Mouse (Mus musculus): ENCODE results near the gene Mcur1.

Gene Mcur1

GRCm38 (mm10) chr13:43559711-43560457, at the start of gene Mcur1:
TSS of gene Mcur1 (minus strand) at chr13:43560191.
- peak; percentile 93 to 96 for DNase-seq (ENCODE audit: low spot score in 2 of 2)

DNA sequence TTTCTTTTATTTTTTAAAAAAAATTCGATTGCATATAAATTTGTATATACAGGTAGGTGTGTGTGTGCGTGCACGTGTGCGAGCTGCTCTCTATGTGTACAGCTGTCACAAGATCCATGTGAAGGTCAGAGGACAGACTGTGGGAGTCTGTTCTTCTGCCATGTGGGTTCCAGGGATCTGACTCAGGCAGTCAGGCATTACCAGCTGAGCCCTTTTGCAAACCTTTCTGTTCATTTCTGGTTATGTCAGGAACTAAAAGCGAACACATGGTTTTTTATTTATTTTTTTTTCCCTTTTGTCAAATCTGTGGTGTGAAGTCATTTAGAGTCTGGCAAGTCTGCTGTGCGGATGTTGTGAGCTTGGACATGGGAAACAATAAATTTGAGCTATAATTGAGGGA, 48.9 kb upstream of the Mcur1 start:
- DNase-seq (ENCODE audit: low spot score in 2 of 2): no peak

DNA sequence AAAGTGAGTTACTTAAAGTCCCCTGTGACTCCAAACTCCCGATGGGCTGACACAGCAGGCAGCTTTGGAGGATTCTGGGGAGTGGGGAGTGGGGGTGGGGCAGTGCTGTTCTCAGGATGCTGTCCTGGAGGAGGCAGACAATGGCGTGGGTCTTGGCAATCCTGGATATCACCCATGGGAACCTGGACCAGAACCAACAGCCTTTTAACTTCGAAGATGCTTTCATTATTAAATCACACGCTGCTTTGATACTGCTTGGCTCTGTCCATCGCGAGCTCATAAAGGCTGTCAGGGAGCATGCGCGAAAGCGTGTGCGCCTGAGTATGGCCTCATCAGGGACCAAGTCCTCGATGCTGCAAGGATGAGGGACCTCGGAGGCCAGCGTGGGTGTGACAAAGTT, 43.1 kb upstream of the Mcur1 start:
- no peak for DNase-seq (ENCODE audit: low spot score in 2 of 2)

DNA sequence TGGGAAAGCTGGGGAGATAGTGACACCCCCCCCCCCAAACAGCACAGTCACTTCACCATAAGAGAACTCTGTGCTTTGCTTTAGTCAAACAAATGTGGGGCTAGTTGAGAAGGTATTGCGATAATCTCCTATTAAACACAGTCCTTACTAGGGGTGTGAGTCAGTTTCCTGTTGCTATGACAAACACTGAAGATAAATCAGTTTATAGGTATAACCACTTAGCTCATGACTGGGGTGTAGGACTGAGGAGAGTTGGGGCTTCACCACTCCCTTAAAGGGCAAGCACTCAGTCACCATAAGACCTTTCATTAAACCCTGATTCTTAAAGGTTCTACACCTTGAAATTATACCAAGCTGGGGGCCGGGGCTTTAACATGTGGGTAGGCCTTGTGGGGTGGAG, 42.4 kb upstream of the Mcur1 start:
- no peak for DNase-seq (ENCODE audit: low spot score in 2 of 2)

DNA sequence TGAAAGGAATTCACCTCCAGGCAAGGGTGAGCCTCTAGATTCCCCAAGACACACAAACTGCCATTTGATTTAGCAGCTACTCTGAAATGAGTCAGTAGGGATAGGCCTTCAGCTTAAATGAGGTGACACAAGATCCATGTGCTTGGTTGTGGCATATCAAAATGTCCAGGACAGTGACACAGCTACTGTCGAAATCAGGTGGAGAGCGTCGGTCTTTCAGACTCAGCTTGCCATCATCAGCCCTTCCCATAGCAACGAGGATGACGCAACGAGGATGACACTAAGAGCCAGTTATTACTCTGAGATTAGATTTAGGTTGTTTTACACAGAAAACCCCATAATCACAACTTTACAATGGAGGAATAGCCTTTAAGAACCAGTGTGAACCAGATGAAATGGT, 41.0 kb upstream of the Mcur1 start:
- DNase-seq (ENCODE audit: low spot score in 2 of 2): no peak

DNA sequence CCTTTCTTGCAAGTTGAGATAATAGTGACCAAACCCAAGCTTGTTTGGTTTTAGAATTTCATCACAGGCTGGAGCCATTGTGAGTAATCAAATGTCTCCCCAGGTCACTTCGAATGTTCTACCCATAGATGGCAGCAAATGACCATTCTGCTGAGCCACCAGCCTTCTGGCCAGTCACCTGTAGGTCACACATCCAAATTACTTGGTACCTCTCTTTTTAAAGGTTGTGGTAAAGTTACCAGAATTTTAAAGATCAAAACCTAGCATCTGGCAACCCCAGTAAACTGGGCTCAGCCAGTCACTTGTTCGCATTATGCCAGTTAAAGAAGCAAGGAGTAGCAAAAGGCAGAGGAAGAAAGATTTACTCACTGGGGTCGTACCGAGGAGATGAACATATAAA, 35.9 kb upstream of the Mcur1 start:
- peak in 1 of 2 experiments; percentile 33 for DNase-seq (ENCODE audit: low spot score in 2 of 2)

GRCm38 (mm10) chr13:43592681-43593068, 32.7 kb upstream of the Mcur1 start:
- no peak for DNase-seq (ENCODE audit: low spot score in 2 of 2)

GRCm38 (mm10) chr13:43591828-43592680, 32.1 kb upstream of the Mcur1 start:
- DNase-seq (ENCODE audit: low spot score in 2 of 2): no peak

- no peak for DNase-seq (ENCODE audit: low spot score in 2 of 2)
Observed at GRCm38 (mm10) chr13:43587844-43588840, 28.2 kb upstream of the Mcur1 start.

- DNase-seq (ENCODE audit: low spot score in 2 of 2): no peak
Observed at GRCm38 (mm10) chr13:43586966-43587365, 27.0 kb upstream of the Mcur1 start.

DNA sequence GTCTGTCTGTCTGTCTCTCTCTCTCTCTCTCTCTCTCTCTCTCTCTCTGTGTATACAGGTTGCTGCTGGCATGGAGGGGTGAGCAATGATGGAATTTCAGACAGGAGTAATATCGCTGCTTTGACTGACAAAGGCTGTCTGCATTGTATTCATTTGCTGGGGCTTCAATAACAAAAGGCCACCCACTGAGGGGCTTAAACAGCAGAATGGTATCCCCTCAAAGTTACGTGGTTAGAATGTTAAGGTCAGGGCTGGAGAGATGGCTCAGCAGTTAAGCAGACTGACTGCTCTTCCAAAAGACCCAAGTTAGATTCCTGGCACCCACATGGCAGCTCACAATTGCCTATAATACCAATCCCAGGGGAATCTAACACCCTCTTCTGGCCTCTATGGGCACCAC, 25.3 kb upstream of the Mcur1 start:
- DNase-seq (ENCODE audit: low spot score in 2 of 2): no peak

DNA sequence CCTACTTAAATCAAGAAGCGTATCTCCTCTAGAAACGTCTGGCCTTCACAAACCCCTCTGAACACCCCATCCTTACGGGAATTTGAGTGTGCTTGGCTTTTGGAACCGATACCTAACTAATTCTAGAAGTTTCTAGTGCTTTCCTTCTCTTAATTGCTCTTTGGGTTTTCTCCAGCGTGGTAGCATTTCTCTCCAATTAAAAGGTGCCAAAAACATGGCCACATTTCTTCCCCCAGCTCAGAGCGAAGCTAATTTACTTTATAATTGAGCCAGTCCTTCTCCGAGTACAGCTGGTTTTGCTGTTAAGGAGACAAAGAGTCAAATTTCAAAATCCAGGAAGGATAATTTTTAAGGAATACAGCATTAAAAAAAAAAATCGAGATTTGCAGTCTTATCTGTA, 23.5 kb upstream of the Mcur1 start:
- no peak for DNase-seq (ENCODE audit: low spot score in 2 of 2)

GRCm38 (mm10) chr13:43582961-43583360, 23.0 kb upstream of the Mcur1 start:
- no peak for DNase-seq (ENCODE audit: low spot score in 2 of 2)

DNA sequence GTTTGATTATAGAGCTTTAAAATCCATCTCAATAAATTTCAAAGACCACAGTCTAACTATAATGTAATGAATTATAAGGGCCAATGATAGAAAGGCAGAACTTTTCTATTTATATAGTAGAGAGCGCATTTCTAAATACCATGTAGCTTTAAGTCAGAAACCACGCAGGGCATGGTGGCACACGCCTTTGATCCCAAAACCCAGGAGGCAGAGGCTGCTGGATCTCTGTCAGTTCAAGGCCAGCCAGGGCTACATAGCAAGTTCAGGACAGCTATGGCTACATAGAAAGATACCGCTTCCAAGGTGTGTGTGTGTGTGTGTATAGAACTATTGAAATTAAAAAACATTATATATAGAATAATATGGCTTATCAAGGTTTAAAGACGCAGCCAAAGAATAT, 20.7 kb upstream of the Mcur1 start:
- DNase-seq (ENCODE audit: low spot score in 2 of 2): no peak

GRCm38 (mm10) chr13:43579740-43580139, 19.7 kb upstream of the Mcur1 start:
- peak; percentile 23 to 75 for DNase-seq (ENCODE audit: low spot score in 2 of 2)

GRCm38 (mm10) chr13:43577766-43578165, 17.8 kb upstream of the Mcur1 start:
- no peak for DNase-seq (ENCODE audit: low spot score in 2 of 2)

GRCm38 (mm10) chr13:43577254-43577653, 17.3 kb upstream of the Mcur1 start:
- DNase-seq (ENCODE audit: low spot score in 2 of 2): peak; percentile 19 to 67

DNA sequence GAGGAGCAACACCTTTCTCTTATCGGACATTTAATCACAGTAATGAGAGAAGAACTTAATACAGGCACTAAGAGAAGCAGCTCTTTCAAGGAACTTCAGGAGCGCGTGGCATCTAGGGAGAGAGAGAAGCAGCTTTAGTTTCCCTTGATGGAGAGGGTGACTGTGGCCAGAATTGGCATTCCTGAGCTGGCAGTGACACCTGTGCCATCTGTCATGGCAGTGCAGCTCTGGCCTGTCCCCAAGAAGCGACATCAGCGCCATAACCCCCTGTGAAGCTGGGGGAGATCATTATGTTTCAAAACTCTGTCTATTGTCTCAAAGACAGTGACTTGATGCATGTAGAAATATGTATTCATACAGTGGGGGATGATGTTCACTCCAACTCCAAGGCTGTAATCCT, 15.4 kb upstream of the Mcur1 start:
- DNase-seq (ENCODE audit: low spot score in 2 of 2): no peak

GRCm38 (mm10) chr13:43573979-43574378, 14.0 kb upstream of the Mcur1 start:
- no peak for DNase-seq (ENCODE audit: low spot score in 2 of 2)

DNA sequence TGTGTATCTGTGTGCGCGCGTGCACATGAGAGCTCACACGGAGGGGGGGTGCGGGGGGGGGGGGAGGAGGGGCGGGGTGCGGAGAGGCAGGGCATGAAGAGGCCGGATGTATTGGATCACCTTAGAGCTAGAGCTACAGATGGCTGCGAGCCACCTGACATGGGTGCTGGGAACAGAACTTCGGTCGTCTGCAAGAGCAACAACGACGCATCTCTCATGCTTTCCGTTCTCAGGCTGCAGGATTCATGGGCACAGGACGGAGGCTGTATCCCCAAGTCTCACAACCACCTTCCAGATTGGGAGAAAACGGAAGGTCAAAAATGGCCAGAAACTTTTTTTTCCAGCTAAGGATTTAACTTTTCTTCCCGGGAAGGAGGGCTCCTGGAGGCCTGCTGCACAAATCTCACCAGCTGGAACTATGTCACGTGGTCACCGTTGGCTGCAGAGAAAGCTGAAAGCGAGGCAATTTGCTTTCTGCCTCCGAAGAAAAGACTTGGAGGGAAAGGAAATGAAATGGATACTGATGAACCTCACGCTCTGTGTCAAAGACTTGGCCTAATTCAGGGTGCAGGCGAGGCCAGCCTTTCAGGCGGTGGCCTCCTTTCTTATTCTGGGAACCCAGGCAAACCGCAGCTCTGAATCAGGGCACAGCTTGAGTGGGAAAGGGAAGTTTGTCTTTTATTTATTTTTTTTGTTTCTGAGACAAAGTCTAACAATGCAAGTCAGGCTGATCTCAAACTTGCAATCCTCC, 7.3 kb upstream of the Mcur1 start:
- DNase-seq (ENCODE audit: low spot score in 2 of 2): no peak

- no peak for DNase-seq (ENCODE audit: low spot score in 2 of 2)
Observed at GRCm38 (mm10) chr13:43566184-43566583, 6.2 kb upstream of the Mcur1 start.

Data from spleen, postnatal 4 days (tissue).